Mouse (Mus musculus) embryonic facial prominence, embryonic 13.5 days (tissue): Measurements from ENCODE around the gene Rpp14. TPM values are rescaled to one million over a fixed set of nuclear protein-coding genes. Genes with fewer than 3 reads are reported as not detected.

Source experiments
- polyA plus RNA-seq: library from polyadenylated mRNA; unstranded; fragments of >200 nt; fragmentation: Nextera tagmentation; extraction: Ambion mirVana; gene quantifications from 2 replicates; pipeline ENCODE4 v1.2.1, GENCODE M21; 2015

The Rpp14 gene
- polyA plus RNA-seq, 1 experiment from 2014 or later, result 59.5 TPM

Other genes starting within 250 kb of the Rpp14 start
- gene Gm45521, start 123.1 kb upstream of the Rpp14 start, polyA plus RNA-seq, result not detected in 2 replicates
- 0.10 and 0.15 TPM in 2 replicates for gene Dnase1l3, start 85.8 kb upstream of the Rpp14 start, polyA plus RNA-seq
- 23.9 and 24.2 TPM in 2 replicates for gene Abhd6, start 77.5 kb upstream of the Rpp14 start, polyA plus RNA-seq
- 34.3 and 39.0 TPM in 2 replicates for gene Pxk, start 17.8 kb downstream of the Rpp14 start, polyA plus RNA-seq
- gene Pdhb, start 92.7 kb downstream of the Rpp14 start, polyA plus RNA-seq, result 203 TPM in 2 replicates
- gene Kctd6, start 133.8 kb downstream of the Rpp14 start, polyA plus RNA-seq, result 3.5 and 7.5 TPM in 2 replicates
- 0.80 TPM in 1 of 2 replicates, not detected in the other for gene Acox2, start 179.0 kb downstream of the Rpp14 start, polyA plus RNA-seq
- gene Fam107a, start 237.7 kb downstream of the Rpp14 start, polyA plus RNA-seq, result 1.0 and 2.3 TPM in 2 replicates